Mouse (Mus musculus) right cerebral cortex, postnatal 4 days (tissue): Measurements from ENCODE around the gene Esp24.
"Not testable (repeated sequence)": the region's sequence is repeated elsewhere in the genome, so short reads cannot be mapped to it uniquely, and the experiment has no call there.

ENCODE experiments used
- DNase-seq: peaks from one replicate; pipeline ENCODE4 v3.0.0-alpha.2; 2022

The Esp24 gene

GRCm38 (mm10) chr17:39036395-39036794, at the start of gene Esp24:
TSS of gene Esp24 (plus strand) at chr17:39036695.
- not testable (repeated sequence) for DNase-seq

- no peak for DNase-seq
Measured at GRCm38 (mm10) chr17:39009846-39010245, 26.6 kb upstream of the Esp24 start.

- no peak for DNase-seq
Measured at GRCm38 (mm10) chr17:39010675-39011638, 25.5 kb upstream of the Esp24 start.

GRCm38 (mm10) chr17:39017184-39017583, 19.3 kb upstream of the Esp24 start:
- DNase-seq = no peak

- DNase-seq = no peak
Measured at GRCm38 (mm10) chr17:39043241-39043640, 6.7 kb downstream of the Esp24 start, which contains the start of gene Gm21903. TSS of gene Gm21903 (minus strand) at chr17:39043341.

GRCm38 (mm10) chr17:39063641-39064040, 27.1 kb downstream of the Esp24 start:
- DNase-seq = no peak

GRCm38 (mm10) chr17:39076937-39077336, 40.4 kb downstream of the Esp24 start, which contains the start of gene Esp23:
TSS of gene Esp23 (minus strand) at chr17:39077037.
- DNase-seq = no peak
